Mouse (Mus musculus) kidney, embryonic 15.5 days (tissue): Measurements from ENCODE around the gene Tapbpl. TPM values are rescaled to one million over a fixed set of nuclear protein-coding genes. Genes with fewer than 3 reads are reported as not detected.

Source experiments
- ATAC-seq: fragments of 200-750 bp; cut with Nextera tagmentation; replicated peaks from 2 replicates; pipeline ENCODE4 v1.8.0; 2017; ENCODE audit warnings: moderate TSS enrichment; ENCODE audit not compliant: low FRiP score
- H3K27ac ChIP-seq: fragments of 300-500 bp; sonication (generic); 2 replicates; pipeline ENCODE4 v1.5.1; 2015; ENCODE audit warnings: mild to moderate bottlenecking, inconsistent platforms
- H3K27me3 ChIP-seq: fragments of 300-500 bp; sonication (generic); 2 replicates; pipeline ENCODE4 v1.6.1; 2015; ENCODE audit warnings: inconsistent platforms
- H3K36me3 ChIP-seq: fragments of 300-500 bp; sonication (generic); 2 replicates; pipeline ENCODE4 v1.6.1; 2015; ENCODE audit warnings: inconsistent platforms
- H3K4me1 ChIP-seq: fragments of 300-500 bp; sonication (generic); 2 replicates; pipeline ENCODE4 v1.6.1; 2015; ENCODE audit warnings: inconsistent platforms
- H3K4me2 ChIP-seq: fragments of 300-500 bp; sonication (generic); 2 replicates; pipeline ENCODE4 v1.6.1; 2015; ENCODE audit warnings: moderate library complexity, mild to moderate bottlenecking, inconsistent platforms
- H3K4me3 ChIP-seq: fragments of 300-500 bp; sonication (generic); replicated peaks from 2 replicates; pipeline ENCODE4 v1.5.1; 2015; ENCODE audit warnings: mild to moderate bottlenecking, inconsistent platforms
- H3K9ac ChIP-seq: fragments of 300-500 bp; sonication (generic); 2 replicates; pipeline ENCODE4 v1.6.1; 2015; ENCODE audit warnings: mild to moderate bottlenecking, inconsistent platforms
- H3K9me3 ChIP-seq: fragments of 300-500 bp; sonication (generic); replicated peaks from 2 replicates; pipeline ENCODE4 v1.6.1; 2016; ENCODE audit warnings: inconsistent platforms
- WGBS: fragments of 180-500 bp; shearing (Covaris S2); methylation state at CpG from one replicate; pipeline ENCODE4 v1.1.7; 2015; ENCODE audit warnings: mixed read lengths; 5-methylcytosine and 5-hydroxymethylcytosine counted together
- polyA plus RNA-seq: library from polyadenylated mRNA; unstranded; fragments of >200 nt; fragmentation: Nextera tagmentation; extraction: Ambion mirVana; gene quantifications from 2 replicates; pipeline ENCODE4 v1.2.1, GENCODE M21; 2015

The Tapbpl gene
- polyA plus RNA-seq, 1 experiment from 2014 or later = 6.1 TPM

- no peaks in the 10 kb centered on the region for H3K36me3 ChIP-seq
- H3K27me3 ChIP-seq = no peaks in the 10 kb centered on the region
- ATAC-seq = no peak
- WGBS = 80% methylated on average over 10 of the region's 10 CpGs
- no peaks in the 10 kb centered on the region for H3K9me3 ChIP-seq
- no peak overlapping the region for H3K4me3 ChIP-seq
- no peak overlapping the region for H3K9ac ChIP-seq
- H3K27ac ChIP-seq = no peak overlapping the region
- no peaks in the 10 kb centered on the region for H3K4me1 ChIP-seq
- no peak overlapping the region for H3K4me2 ChIP-seq
These were observed 28.4 kb upstream of the Tapbpl start for GRCm38 (mm10) chr6:125260006-125260555.

- Histone ChIP-seq H3K4me3 (no peak overlapping the region), H3K4me1 (no peaks in the 10 kb centered on the region), H3K9me3 (no peaks in the 10 kb centered on the region; the same call in 1 of the 2 replicates), H3K27ac (no peak overlapping the region), H3K36me3 (no peaks in the 10 kb centered on the region), H3K4me2 (no peak overlapping the region), H3K27me3 (no peaks in the 10 kb centered on the region), H3K9ac (no peak overlapping the region)
- WGBS = 74% methylated on average over 8 of the region's 8 CpGs
- no peak for ATAC-seq
These were observed 24.7 kb upstream of the Tapbpl start for GRCm38 (mm10) chr6:125256222-125256966.

GRCm38 (mm10) chr6:125255516-125256044, 23.9 kb upstream of the Tapbpl start:
- Histone ChIP-seq H3K9ac (no peak overlapping the region), H3K36me3 (no peaks in the 10 kb centered on the region), H3K27me3 (no peaks in the 10 kb centered on the region), H3K27ac (no peak overlapping the region), H3K4me1 (no peaks in the 10 kb centered on the region), H3K4me3 (no peak overlapping the region), H3K4me2 (no peak overlapping the region), H3K9me3 (no peaks in the 10 kb centered on the region; the same call in 1 of the 2 replicates)
- 80% methylated on average over 7 of the region's 7 CpGs for WGBS
- no peak for ATAC-seq

GRCm38 (mm10) chr6:125253863-125254715, 22.4 kb upstream of the Tapbpl start:
- Histone ChIP-seq H3K4me3 (no peak overlapping the region), H3K4me2 (no peak overlapping the region), H3K27me3 (no peaks in the 10 kb centered on the region), H3K4me1 (no peaks in the 10 kb centered on the region), H3K27ac (0 out of 2 replicates have a peak overlapping the region, but pooled peaks have one; percentile 41), H3K36me3 (no peaks in the 10 kb centered on the region), H3K9ac (no peak overlapping the region), H3K9me3 (no peaks in the 10 kb centered on the region; the same call in 1 of the 2 replicates)
- ATAC-seq = no peak
- WGBS = 82% methylated on average over 14 of the region's 14 CpGs

GRCm38 (mm10) chr6:125252711-125253110, 21.1 kb upstream of the Tapbpl start:
- Histone ChIP-seq H3K9ac (no peak overlapping the region), H3K9me3 (no peaks in the 10 kb centered on the region; the same call in 1 of the 2 replicates), H3K4me3 (no peak overlapping the region), H3K27me3 (no peaks in the 10 kb centered on the region), H3K4me1 (no peaks in the 10 kb centered on the region), H3K27ac (no peak overlapping the region), H3K4me2 (no peak overlapping the region), H3K36me3 (no peaks in the 10 kb centered on the region)
- WGBS = 86% methylated on average over 8 of the region's 8 CpGs
- ATAC-seq = no peak

- Histone ChIP-seq H3K4me1 (no peaks in the 10 kb centered on the region), H3K36me3 (no peaks in the 10 kb centered on the region), H3K27ac (no peak overlapping the region), H3K9ac (no peak overlapping the region), H3K4me2 (no peak overlapping the region), H3K27me3 (no peaks in the 10 kb centered on the region), H3K9me3 (no peaks in the 10 kb centered on the region; the same call in 1 of the 2 replicates), H3K4me3 (no peak overlapping the region)
- ATAC-seq = no peak
- 84% methylated on average over 3 of the region's 3 CpGs for WGBS
These were observed 20.6 kb upstream of the Tapbpl start for GRCm38 (mm10) chr6:125252285-125252684.

GRCm38 (mm10) chr6:125244551-125244950, 12.9 kb upstream of the Tapbpl start:
- Histone ChIP-seq H3K9me3 (no peaks in the 10 kb centered on the region), H3K27ac (no peak overlapping the region), H3K4me3 (no peak overlapping the region), H3K4me1 (no peaks in the 10 kb centered on the region), H3K9ac (no peak overlapping the region), H3K27me3 (no peaks in the 10 kb centered on the region), H3K4me2 (no peak overlapping the region), H3K36me3 (no peaks in the 10 kb centered on the region)
- no peak for ATAC-seq
- WGBS = 22% methylated on average over 1 of the region's 1 CpGs

GRCm38 (mm10) chr6:125241566-125241965, 9.9 kb upstream of the Tapbpl start:
- Histone ChIP-seq H3K9me3 (no peaks in the 10 kb centered on the region), H3K4me1 (peaks cover 6% of the 10 kb centered on the region; the same call in 1 of the 2 replicates), H3K27me3 (no peaks in the 10 kb centered on the region), H3K9ac (no peak overlapping the region), H3K4me2 (no peak overlapping the region), H3K27ac (no peak overlapping the region), H3K36me3 (no peaks in the 10 kb centered on the region), H3K4me3 (no peak overlapping the region)
- no peak for ATAC-seq
- WGBS = 79% methylated on average over 8 of the region's 8 CpGs

GRCm38 (mm10) chr6:125240617-125241016, 9.0 kb upstream of the Tapbpl start:
- Histone ChIP-seq H3K9ac (no peak overlapping the region), H3K27ac (no peak overlapping the region), H3K36me3 (no peaks in the 10 kb centered on the region), H3K4me1 (peaks cover 6% of the 10 kb centered on the region; the same call in 1 of the 2 replicates), H3K4me2 (no peak overlapping the region), H3K9me3 (no peaks in the 10 kb centered on the region), H3K4me3 (no peak overlapping the region), H3K27me3 (no peaks in the 10 kb centered on the region)
- no peak for ATAC-seq
- 76% methylated on average over 5 of the region's 5 CpGs for WGBS

- WGBS = 92% methylated on average over 5 of the region's 5 CpGs
- H3K27ac ChIP-seq = no peak overlapping the region
- H3K4me3 ChIP-seq = no peak overlapping the region
- H3K4me1 ChIP-seq = peaks cover 6% of the 10 kb centered on the region; the same call in 1 of the 2 replicates
- H3K4me2 ChIP-seq = no peak overlapping the region
- H3K36me3 ChIP-seq = no peaks in the 10 kb centered on the region
- no peaks in the 10 kb centered on the region for H3K27me3 ChIP-seq
- H3K9ac ChIP-seq = no peak overlapping the region
- ATAC-seq = no peak
- H3K9me3 ChIP-seq = no peaks in the 10 kb centered on the region
These were observed 7.9 kb upstream of the Tapbpl start for GRCm38 (mm10) chr6:125239547-125239946.

GRCm38 (mm10) chr6:125238396-125238795, 6.7 kb upstream of the Tapbpl start:
- H3K4me2 ChIP-seq = no peak overlapping the region
- no peak overlapping the region for H3K9ac ChIP-seq
- H3K4me3 ChIP-seq = no peak overlapping the region
- no peaks in the 10 kb centered on the region for H3K27me3 ChIP-seq
- H3K9me3 ChIP-seq = no peaks in the 10 kb centered on the region
- no peak overlapping the region for H3K27ac ChIP-seq
- peaks cover 13% of the 10 kb centered on the region; the same call in 1 of the 2 replicates for H3K4me1 ChIP-seq
- WGBS = 53% methylated on average over 6 of the region's 6 CpGs
- H3K36me3 ChIP-seq = no peaks in the 10 kb centered on the region
- no peak for ATAC-seq

- WGBS = 87% methylated on average over 4 of the region's 4 CpGs
- Histone ChIP-seq H3K36me3 (no peaks in the 10 kb centered on the region), H3K9ac (no peak overlapping the region), H3K4me3 (no peak overlapping the region), H3K4me2 (no peak overlapping the region), H3K27ac (no peak overlapping the region), H3K4me1 (peaks cover 13% of the 10 kb centered on the region; the same call in 1 of the 2 replicates), H3K9me3 (no peaks in the 10 kb centered on the region), H3K27me3 (no peaks in the 10 kb centered on the region)
- no peak for ATAC-seq
These were observed 5.8 kb upstream of the Tapbpl start for GRCm38 (mm10) chr6:125237421-125237820.
